Mouse (Mus musculus): Measurements from ENCODE around the gene Nptxr. TPM values are rescaled to one million over a fixed set of nuclear protein-coding genes. Genes with fewer than 3 reads are reported as not detected.

The Nptxr gene
- polyA plus RNA-seq, 1 experiment from 2014 or later: 9.0 TPM

- Histone ChIP-seq H3K4me1 (peaks cover 18% of the 10 kb centered on the region), H3K4me3 (replicated peaks) (no peak overlapping the region), H3K36me3 (no peaks in the 10 kb centered on the region), H3K4me2 (replicated peaks) (no peak overlapping the region), H3K27ac (replicated peaks) (no peak overlapping the region), H3K27me3 (peaks cover 48% of the 10 kb centered on the region), H3K9me3 (replicated peaks) (no peaks in the 10 kb centered on the region), H3K9ac (no peak overlapping the region)
- WGBS: 58% methylated on average over 11 of the region's 11 CpGs
- no peak for ATAC-seq (ENCODE audit: insufficient number of reproducible peaks, low FRiP score, low TSS enrichment, low read depth)
Measured at GRCm38 (mm10) chr15:79800701-79801100, 3.9 kb downstream of the Nptxr start.

DNA sequence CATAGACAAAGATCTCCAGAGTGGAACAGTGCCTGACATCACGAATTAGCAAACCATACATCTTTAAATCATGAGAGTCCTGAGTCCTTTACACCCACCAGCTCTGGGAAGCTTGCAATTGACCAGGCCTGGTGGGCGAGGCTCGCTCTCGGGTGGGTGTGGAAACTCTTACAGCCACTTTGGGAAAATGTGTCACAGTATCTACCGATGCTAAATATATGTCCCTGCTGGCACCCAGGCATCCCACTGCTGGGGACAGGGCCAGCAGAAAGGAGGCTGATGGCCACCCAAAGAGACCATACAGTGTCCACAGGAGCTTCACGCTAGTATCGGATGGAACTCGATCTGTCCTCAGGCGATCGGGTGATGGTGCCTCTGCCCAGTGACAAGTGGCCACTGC, 6.0 kb downstream of the Nptxr start:
- WGBS: 84% methylated on average over 10 of the region's 10 CpGs
- no peak for ATAC-seq (ENCODE audit: insufficient number of reproducible peaks, low FRiP score, low TSS enrichment, low read depth)
- Histone ChIP-seq H3K9ac (no peak overlapping the region), H3K9me3 (replicated peaks) (no peaks in the 10 kb centered on the region), H3K36me3 (no peaks in the 10 kb centered on the region), H3K27me3 (peaks cover 27% of the 10 kb centered on the region), H3K4me3 (replicated peaks) (no peak overlapping the region), H3K4me1 (peaks cover 4% of the 10 kb centered on the region), H3K27ac (replicated peaks) (no peak overlapping the region), H3K4me2 (replicated peaks) (no peak overlapping the region)

DNA sequence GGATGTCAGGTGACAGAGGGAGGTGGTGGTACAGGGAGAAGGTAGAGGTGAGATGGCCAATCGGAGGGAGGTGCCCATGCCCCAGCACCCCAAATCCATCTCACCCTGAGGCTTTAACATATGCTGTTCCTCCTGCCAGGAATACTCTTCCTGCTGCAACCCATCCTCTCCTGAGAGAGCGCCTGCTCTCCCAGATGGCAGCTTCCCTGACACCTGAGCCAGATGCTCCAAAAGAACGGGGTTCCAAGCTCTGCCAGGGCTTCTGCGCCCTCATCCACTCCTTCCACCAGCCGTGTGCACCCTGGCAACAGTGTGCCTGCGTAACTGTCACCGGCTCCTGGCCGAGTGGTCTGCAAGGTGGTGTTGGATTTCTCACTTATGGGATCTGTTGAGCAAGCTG, 6.9 kb downstream of the Nptxr start:
- no peak overlapping the region for H3K9ac ChIP-seq
- no peak overlapping the region for H3K27ac ChIP-seq (replicated peaks)
- ATAC-seq (ENCODE audit: insufficient number of reproducible peaks, low FRiP score, low TSS enrichment, low read depth): no peak
- H3K27me3 ChIP-seq: peaks cover 18% of the 10 kb centered on the region
- no peak overlapping the region for H3K4me2 ChIP-seq (replicated peaks)
- WGBS: 73% methylated on average over 8 of the region's 8 CpGs
- H3K9me3 ChIP-seq (replicated peaks): no peaks in the 10 kb centered on the region
- no peaks in the 10 kb centered on the region for H3K36me3 ChIP-seq
- no peak overlapping the region for H3K4me3 ChIP-seq (replicated peaks)
- H3K4me1 ChIP-seq: no peaks in the 10 kb centered on the region

GRCm38 (mm10) chr15:79797096-79797495, 7.5 kb downstream of the Nptxr start:
- ATAC-seq (ENCODE audit: insufficient number of reproducible peaks, low FRiP score, low TSS enrichment, low read depth): no peak
- H3K27ac ChIP-seq (replicated peaks): no peak overlapping the region

GRCm38 (mm10) chr15:79796256-79796655, 8.3 kb downstream of the Nptxr start:
- peaks cover 5% of the 10 kb centered on the region; the same call in 1 of the 2 replicates for H3K27me3 ChIP-seq
- H3K36me3 ChIP-seq: no peaks in the 10 kb centered on the region
- H3K9ac ChIP-seq: no peak overlapping the region
- no peaks in the 10 kb centered on the region for H3K9me3 ChIP-seq (replicated peaks)
- H3K4me1 ChIP-seq: no peaks in the 10 kb centered on the region
- H3K4me3 ChIP-seq (replicated peaks): no peak overlapping the region
- WGBS: 84% methylated on average over 12 of the region's 12 CpGs
- H3K27ac ChIP-seq (replicated peaks): no peak overlapping the region
- no peak overlapping the region for H3K4me2 ChIP-seq (replicated peaks)
- ATAC-seq (ENCODE audit: insufficient number of reproducible peaks, low FRiP score, low TSS enrichment, low read depth): no peak

More at GRCm38 (mm10) chr15:79797096-79797495, 7.5 kb downstream of the Nptxr start:
- H3K4me2 ChIP-seq (replicated peaks): no peak overlapping the region
- no peak overlapping the region for H3K4me3 ChIP-seq (replicated peaks)
- 87% methylated on average over 7 of the region's 7 CpGs for WGBS
- H3K4me1 ChIP-seq: no peaks in the 10 kb centered on the region
- H3K36me3 ChIP-seq: no peaks in the 10 kb centered on the region
- H3K27me3 ChIP-seq: peaks cover 13% of the 10 kb centered on the region
- no peak overlapping the region for H3K9ac ChIP-seq
- H3K9me3 ChIP-seq (replicated peaks): no peaks in the 10 kb centered on the region

DNA sequence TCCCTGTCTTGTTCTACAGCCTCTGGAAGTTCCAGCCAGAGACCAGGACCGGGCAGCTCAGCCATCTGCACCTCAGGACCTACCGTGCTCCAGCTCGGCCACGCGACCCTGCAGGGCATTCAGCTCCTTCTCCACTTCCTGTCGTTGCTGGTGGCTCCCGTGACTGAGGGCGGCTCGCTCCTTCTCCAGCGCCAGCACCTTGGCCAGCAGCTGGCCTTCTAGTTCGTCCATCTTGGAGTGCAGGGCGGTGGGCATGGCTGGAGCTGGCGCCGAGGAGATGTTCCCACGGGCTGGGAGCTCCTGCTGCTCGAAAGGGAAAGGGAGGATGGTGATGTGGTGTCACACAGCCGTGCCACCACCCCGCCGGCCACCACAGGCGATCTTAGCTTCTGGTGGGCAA, 10.4 kb downstream of the Nptxr start:
- ATAC-seq (ENCODE audit: insufficient number of reproducible peaks, low FRiP score, low TSS enrichment, low read depth): no peak
- Histone ChIP-seq H3K4me3 (replicated peaks) (no peak overlapping the region), H3K4me2 (replicated peaks) (no peak overlapping the region), H3K36me3 (no peaks in the 10 kb centered on the region), H3K9me3 (replicated peaks) (no peaks in the 10 kb centered on the region), H3K27me3 (no peaks in the 10 kb centered on the region), H3K27ac (replicated peaks) (no peak overlapping the region), H3K9ac (no peak overlapping the region), H3K4me1 (no peaks in the 10 kb centered on the region)
- 18% methylated on average over 20 of the region's 20 CpGs for WGBS

DNA sequence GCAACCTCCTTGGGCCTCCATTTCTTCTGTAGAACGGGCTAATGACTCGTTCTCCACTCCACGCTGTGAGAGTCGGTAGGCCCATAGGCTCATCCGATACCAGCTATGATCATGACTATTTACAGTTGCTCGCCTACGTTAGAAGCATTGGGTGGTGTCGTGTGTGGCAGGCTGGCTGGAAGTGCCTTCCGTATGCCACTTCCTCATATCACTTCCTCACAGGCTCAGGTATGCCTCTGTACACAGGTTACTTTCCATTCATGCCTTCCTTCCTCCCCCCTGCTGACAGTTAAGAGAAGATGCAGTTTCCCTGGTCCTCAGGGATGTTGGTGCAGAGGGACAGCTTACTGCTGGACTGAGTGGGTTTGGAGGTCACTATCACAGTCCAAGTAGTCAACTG, 11.5 kb downstream of the Nptxr start:
- H3K4me2 ChIP-seq (replicated peaks): no peak overlapping the region
- no peak overlapping the region for H3K27ac ChIP-seq (replicated peaks)
- no peaks in the 10 kb centered on the region for H3K9me3 ChIP-seq (replicated peaks)
- no peak for ATAC-seq (ENCODE audit: insufficient number of reproducible peaks, low FRiP score, low TSS enrichment, low read depth)
- H3K36me3 ChIP-seq: no peaks in the 10 kb centered on the region
- no peak overlapping the region for H3K9ac ChIP-seq
- H3K4me1 ChIP-seq: no peaks in the 10 kb centered on the region
- no peaks in the 10 kb centered on the region for H3K27me3 ChIP-seq
- WGBS: 93% methylated on average over 9 of the region's 9 CpGs
- no peak overlapping the region for H3K4me3 ChIP-seq (replicated peaks)

DNA sequence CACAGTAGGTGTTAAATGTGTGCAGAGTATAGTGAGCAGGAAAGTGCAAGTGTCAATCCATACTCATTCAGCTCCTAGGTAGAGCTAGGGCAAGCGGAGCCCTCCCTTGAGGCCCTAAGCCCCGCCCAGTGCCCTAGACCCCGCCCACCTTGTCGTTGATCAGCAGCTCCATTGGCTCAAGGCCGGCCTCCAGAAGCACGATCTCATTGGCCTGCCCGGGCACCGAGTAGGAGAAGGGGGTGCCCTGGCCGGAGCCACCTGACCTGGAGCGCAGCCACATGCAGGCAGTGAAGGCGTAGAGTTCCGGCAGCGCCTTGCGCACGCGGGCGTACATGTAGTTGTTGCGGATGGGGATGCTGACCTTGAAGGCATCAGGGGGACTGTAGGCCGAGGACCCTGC, 12.1 kb downstream of the Nptxr start:
- Histone ChIP-seq H3K27ac (replicated peaks) (no peak overlapping the region), H3K4me2 (replicated peaks) (no peak overlapping the region), H3K36me3 (no peaks in the 10 kb centered on the region), H3K9me3 (replicated peaks) (no peaks in the 10 kb centered on the region), H3K27me3 (no peaks in the 10 kb centered on the region), H3K9ac (no peak overlapping the region), H3K4me3 (replicated peaks) (no peak overlapping the region), H3K4me1 (no peaks in the 10 kb centered on the region)
- no peak for ATAC-seq (ENCODE audit: insufficient number of reproducible peaks, low FRiP score, low TSS enrichment, low read depth)
- 25% methylated on average over 19 of the region's 19 CpGs for WGBS

GRCm38 (mm10) chr15:79791502-79791901, 13.1 kb downstream of the Nptxr start:
- Histone ChIP-seq H3K9ac (no peak overlapping the region), H3K9me3 (replicated peaks) (no peaks in the 10 kb centered on the region), H3K36me3 (no peaks in the 10 kb centered on the region), H3K27me3 (no peaks in the 10 kb centered on the region), H3K4me3 (replicated peaks) (no peak overlapping the region), H3K27ac (replicated peaks) (no peak overlapping the region), H3K4me1 (no peaks in the 10 kb centered on the region), H3K4me2 (replicated peaks) (no peak overlapping the region)
- ATAC-seq (ENCODE audit: insufficient number of reproducible peaks, low FRiP score, low TSS enrichment, low read depth): no peak
- 2% methylated on average over 12 of the region's 12 CpGs for WGBS

GRCm38 (mm10) chr15:79790905-79791304, 13.7 kb downstream of the Nptxr start:
- Histone ChIP-seq H3K27ac (replicated peaks) (no peak overlapping the region), H3K4me1 (no peaks in the 10 kb centered on the region), H3K4me3 (replicated peaks) (no peak overlapping the region), H3K27me3 (no peaks in the 10 kb centered on the region), H3K9me3 (replicated peaks) (no peaks in the 10 kb centered on the region), H3K36me3 (no peaks in the 10 kb centered on the region), H3K4me2 (replicated peaks) (no peak overlapping the region), H3K9ac (no peak overlapping the region)
- no peak for ATAC-seq (ENCODE audit: insufficient number of reproducible peaks, low FRiP score, low TSS enrichment, low read depth)
- WGBS: 79% methylated on average over 6 of the region's 6 CpGs

DNA sequence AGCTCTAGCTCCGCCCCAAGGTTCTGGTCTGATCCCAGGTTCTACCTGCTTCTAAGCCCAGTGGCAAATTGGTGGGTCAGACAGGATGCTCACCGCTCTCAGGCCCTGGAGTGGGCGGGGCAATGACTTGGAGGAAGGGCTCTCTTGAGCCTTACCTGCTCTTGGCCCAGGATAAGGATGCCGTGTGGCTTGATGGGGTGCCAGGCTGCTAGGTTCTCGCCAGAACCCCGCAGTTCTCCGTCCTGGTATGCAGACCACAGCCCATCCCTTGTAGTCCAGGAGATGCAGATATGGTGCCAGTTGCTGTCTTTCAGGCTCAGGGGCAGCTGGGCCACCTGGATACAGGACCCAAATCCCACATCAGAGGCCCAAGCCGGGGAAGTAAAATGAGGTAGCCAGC, 14.5 kb downstream of the Nptxr start:
- Histone ChIP-seq H3K27ac (replicated peaks) (no peak overlapping the region), H3K9ac (no peak overlapping the region), H3K4me1 (no peaks in the 10 kb centered on the region), H3K4me2 (replicated peaks) (no peak overlapping the region), H3K27me3 (no peaks in the 10 kb centered on the region), H3K36me3 (no peaks in the 10 kb centered on the region), H3K9me3 (replicated peaks) (no peaks in the 10 kb centered on the region), H3K4me3 (replicated peaks) (no peak overlapping the region)
- WGBS: 55% methylated on average over 8 of the region's 8 CpGs
- ATAC-seq (ENCODE audit: insufficient number of reproducible peaks, low FRiP score, low TSS enrichment, low read depth): no peak

DNA sequence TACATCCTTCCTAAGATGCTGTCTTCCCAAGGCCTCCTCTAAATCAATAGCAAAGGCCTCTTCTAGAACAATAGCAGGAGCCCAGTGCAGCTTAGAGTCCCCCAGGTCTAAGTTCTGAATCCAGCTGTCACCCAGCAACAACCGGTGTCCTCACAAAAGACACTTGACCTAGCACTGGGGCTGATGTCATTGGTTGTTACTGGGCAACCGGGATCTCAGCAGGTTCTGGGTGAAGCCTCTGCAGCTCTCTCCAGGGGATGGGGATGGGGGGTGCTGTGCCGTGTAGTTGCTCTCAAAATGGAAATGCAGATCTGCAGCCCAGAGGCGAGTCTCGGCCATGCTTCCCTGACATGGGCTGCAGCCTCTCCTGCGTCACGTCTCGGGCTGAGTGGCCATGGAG, 16.8 kb downstream of the Nptxr start:
- no peak overlapping the region for H3K4me3 ChIP-seq (replicated peaks)
- whole genome bisulfite sequencing: 54% methylated on average over 8 of the region's 8 CpGs

More for the DNA sequence above, 16.8 kb downstream of the Nptxr start:
- no peaks in the 10 kb centered on the region for H3K4me1 ChIP-seq
- no peaks in the 10 kb centered on the region for H3K27me3 ChIP-seq
- no peaks in the 10 kb centered on the region for H3K9me3 ChIP-seq (replicated peaks)
- ATAC-seq (ENCODE audit: insufficient number of reproducible peaks, low FRiP score, low TSS enrichment, low read depth): no peak
- H3K27ac ChIP-seq (replicated peaks): no peak overlapping the region
- H3K4me2 ChIP-seq (replicated peaks): no peak overlapping the region
- no peak overlapping the region for H3K9ac ChIP-seq
- H3K36me3 ChIP-seq: no peaks in the 10 kb centered on the region
